Mouse (Mus musculus) ES-Bruce4 (cell line): ENCODE data around the gene Fndc5. TPM values are rescaled to one million over a fixed set of nuclear protein-coding genes. Genes with fewer than 3 reads are reported as not detected.

Experiments
- H3K27ac ChIP-seq: 2 replicates; pipeline ENCODE4 v1.5.1; 2012; ENCODE audit warnings: low read length, inconsistent platforms; ENCODE audit not compliant: insufficient read depth
- H3K27me3 ChIP-seq: 2 replicates; pipeline ENCODE4 v1.6.1; 2012; ENCODE audit warnings: mild to moderate bottlenecking, low read length, inconsistent platforms; ENCODE audit not compliant: control insufficient read depth, poor library complexity, insufficient read depth, severe bottlenecking
- H3K36me3 ChIP-seq: 2 replicates; pipeline ENCODE4 v1.6.1; 2012; ENCODE audit warnings: inconsistent platforms, mild to moderate bottlenecking, low read length, moderate library complexity; ENCODE audit not compliant: control insufficient read depth, poor library complexity, insufficient read depth, severe bottlenecking
- H3K4me1 ChIP-seq: one replicate; pipeline ENCODE4 v1.8.1; 2011; ENCODE audit warnings: low read length; ENCODE audit not compliant: control insufficient read depth, insufficient read depth
- H3K4me3 ChIP-seq: 2 replicates; pipeline ENCODE4 v1.5.1; 2011; ENCODE audit warnings: low read depth, mild to moderate bottlenecking, low read length
- H3K9ac ChIP-seq: 2 replicates; pipeline ENCODE4 v1.6.1; 2012; ENCODE audit warnings: low read depth, mild to moderate bottlenecking, inconsistent platforms; ENCODE audit not compliant: poor library complexity, severe bottlenecking
- H3K9me3 ChIP-seq: replicated peaks from 2 replicates; pipeline ENCODE4 v1.6.1; 2012; ENCODE audit warnings: mild to moderate bottlenecking, low read length, inconsistent platforms; ENCODE audit not compliant: control insufficient read depth, poor library complexity, insufficient read depth, severe bottlenecking
- CTCF ChIP-seq: IDR thresholded peaks from one replicate; pipeline ENCODE4 v1.8.1; 2011; ENCODE audit warnings: low read depth, low read length
- EP300 ChIP-seq: IDR thresholded peaks from 2 replicates; pipeline ENCODE4 v1.6.1; 2011; ENCODE audit warnings: low read depth, low read length; ENCODE audit not compliant: insufficient read depth
- POLR2A ChIP-seq: IDR thresholded peaks from one replicate; pipeline ENCODE4 v1.8.1; 2011; ENCODE audit warnings: low read length; ENCODE audit not compliant: insufficient read depth
- polyA plus RNA-seq: library from polyadenylated mRNA; stranded (reverse); fragments of >200 nt; gene quantifications from 2 replicates; pipeline ENCODE4 v1.2.4, GENCODE M21; 2011; ENCODE audit warnings: low read depth; ENCODE audit not compliant: missing spikeins, insufficient read depth, insufficient read length

Gene Fndc5
- polyA plus RNA-seq, 1 experiment: 2.7 TPM

- no peak overlapping the region for H3K9ac ChIP-seq
- no peaks in the 10 kb centered on the region for H3K27me3 ChIP-seq
- H3K4me3 ChIP-seq: no peak overlapping the region
- H3K36me3 ChIP-seq: peaks cover 17% of the 10 kb centered on the region
- H3K9me3 ChIP-seq: no peaks in the 10 kb centered on the region
- no peaks in the 10 kb centered on the region for H3K4me1 ChIP-seq
- H3K27ac ChIP-seq: no peak overlapping the region
- TF ChIP-seq CTCF (peak; percentile 67), POLR2A (no peak), EP300 (no peak)
These were observed 35.7 kb downstream of the Fndc5 start for GRCm38 (mm10) chr4:129172529-129172928.

DNA sequence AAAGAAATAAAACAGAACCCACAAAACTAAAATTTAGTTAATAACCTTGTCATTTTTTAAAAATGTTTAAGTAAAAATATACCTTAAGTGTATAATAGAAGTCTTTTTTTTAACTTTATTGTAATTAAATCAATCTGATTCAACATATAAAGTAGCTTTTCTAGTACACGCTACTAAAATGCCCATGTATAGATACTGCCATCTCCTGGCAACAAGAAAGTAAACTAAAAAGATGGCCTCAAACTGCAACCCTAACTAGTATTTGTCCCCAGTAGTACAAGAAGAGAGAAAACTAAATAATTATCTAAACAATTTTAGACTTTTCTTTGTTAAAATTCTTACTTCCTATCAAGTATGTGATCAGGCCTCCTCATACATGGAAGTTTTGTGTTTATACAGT lies 42.8 kb downstream of the Fndc5 start:
- peaks cover 23% of the 10 kb centered on the region for H3K36me3 ChIP-seq

GRCm38 (mm10) chr4:129188041-129188659 lies 51.4 kb downstream of the Fndc5 start:
- peak overlapping the region; percentile 96; the same call in 1 of the 2 replicates for H3K4me3 ChIP-seq
- H3K27ac ChIP-seq: no peak overlapping the region
- no peaks in the 10 kb centered on the region for H3K27me3 ChIP-seq
- no peaks in the 10 kb centered on the region for H3K36me3 ChIP-seq
- no peaks in the 10 kb centered on the region for H3K4me1 ChIP-seq
- no peak for TF ChIP-seq POLR2A
- TF ChIP-seq EP300: no peak
- no peak for TF ChIP-seq CTCF
- H3K9me3 ChIP-seq: no peaks in the 10 kb centered on the region
- H3K9ac ChIP-seq: peak overlapping the region; percentile 94

More for the DNA sequence above, 42.8 kb downstream of the Fndc5 start:
- H3K27ac ChIP-seq: no peak overlapping the region
- H3K27me3 ChIP-seq: no peaks in the 10 kb centered on the region
- no peak overlapping the region for H3K9ac ChIP-seq
- no peaks in the 10 kb centered on the region for H3K4me1 ChIP-seq
- no peak overlapping the region for H3K4me3 ChIP-seq
- H3K9me3 ChIP-seq: no peaks in the 10 kb centered on the region
- TF ChIP-seq CTCF (no peak), POLR2A (no peak)

GRCm38 (mm10) chr4:129188803-129189541 lies 52.2 kb downstream of the Fndc5 start:
- H3K4me1 ChIP-seq: no peaks in the 10 kb centered on the region
- no peaks in the 10 kb centered on the region for H3K27me3 ChIP-seq
- H3K36me3 ChIP-seq: peaks cover 3% of the 10 kb centered on the region; the same call in 1 of the 2 replicates
- H3K4me3 ChIP-seq: peak overlapping the region; percentile 96
- H3K27ac ChIP-seq: peak overlapping the region; percentile 12; the same call in 1 of the 2 replicates
- TF ChIP-seq POLR2A: peak; percentile 29
- TF ChIP-seq CTCF: no peak
- no peaks in the 10 kb centered on the region for H3K9me3 ChIP-seq
- peak overlapping the region; percentile 94 for H3K9ac ChIP-seq

DNA sequence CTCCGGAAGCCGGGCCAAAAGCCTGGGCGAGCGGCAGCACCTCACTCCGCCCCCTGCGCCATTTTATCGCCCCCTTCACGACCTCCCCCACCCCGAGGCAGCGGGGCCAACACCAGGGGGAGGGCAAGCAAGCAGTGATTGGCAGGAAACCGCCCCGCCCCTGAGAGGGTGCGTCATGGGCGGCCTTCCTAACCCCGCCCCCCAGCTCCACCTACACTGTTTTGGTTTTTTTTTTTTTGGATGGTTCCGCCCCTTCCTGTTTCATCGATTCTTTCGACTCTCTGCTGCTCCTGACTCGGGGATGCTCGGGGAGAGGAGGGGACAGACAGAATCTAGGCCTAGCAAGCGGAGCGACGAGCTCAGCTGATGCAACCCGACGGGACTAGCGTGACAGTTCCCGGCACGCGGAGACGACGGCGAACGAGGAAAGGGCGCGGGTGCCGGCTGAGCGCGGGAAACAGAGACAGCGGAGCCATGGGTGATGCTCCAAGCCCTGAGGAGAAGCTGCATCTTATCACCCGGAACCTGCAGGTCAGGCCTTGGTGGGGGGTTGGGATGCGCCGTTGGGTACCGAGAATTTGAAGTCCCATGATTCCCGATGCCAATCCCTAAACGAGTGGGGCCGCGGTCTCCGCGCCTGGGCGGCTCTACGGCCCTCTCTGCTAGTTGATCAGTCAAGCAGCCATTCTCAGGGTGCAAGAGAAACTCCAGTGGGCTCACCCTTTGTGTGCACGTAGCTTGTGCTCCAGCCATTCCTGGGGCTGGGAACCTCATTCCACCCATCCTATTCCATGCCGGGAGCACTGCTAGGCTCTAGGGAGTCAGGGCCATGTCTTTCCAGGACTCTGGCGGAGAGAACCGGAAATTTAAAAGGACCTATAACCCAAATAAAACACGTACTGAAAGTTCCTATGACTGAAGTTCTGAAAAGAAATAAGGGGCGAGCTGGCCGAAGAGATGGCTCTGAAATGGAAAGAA lies 53.0 kb downstream of the Fndc5 start, which contains the start of the genes S100pbp and Yars:
Gene S100pbp (minus strand): TSS at position 186 of the 978 bp plus-strand sequence.
Gene Yars (plus strand): TSS at position 219 of the 978 bp plus-strand sequence.
- Histone ChIP-seq H3K4me1 (no peaks in the 10 kb centered on the region), H3K9me3 (no peaks in the 10 kb centered on the region), H3K36me3 (peaks cover 6% of the 10 kb centered on the region; the same call in 1 of the 2 replicates), H3K4me3 (peak within 1 kb of the TSS; percentile 97), H3K27me3 (no peaks in the 10 kb centered on the region), H3K27ac (peak within 1 kb of the TSS; percentile 64), H3K9ac (peak within 1 kb of the TSS; percentile 94)
- TF ChIP-seq EP300 (peak; percentile 80; the same call in 1 of the 2 replicates), CTCF (no peak)
